Comparison of ENCODE assay signal across 18 mouse cellular contexts in genomic region chr2:145340816-145341215, GRCm38 (mm10).
A peak's percentile ranks its signal among the peaks of the same experiment; 100 is the strongest.
DNase-seq lines count a peak whose midpoint lies in the region; ATAC-seq lines count a peak whose summit lies in the region.
"Had no signal": no experiment of that assay in that cellular context is flagged by ENCODE, and none has a peak within 500 bp of the region (broad histone marks: within the 10 kb centered on the region; RNA-seq: fewer than 3 reads in every experiment).

No protein-coding gene starts in this region.

- intact Hi-C loops in heart, postnatal 14 days (cut with DNase I) = no loop called here

- 0 out of 2 replicates have a peak, but pooled peaks have one; percentile 64 for ATAC-seq in cerebellum, adult (ENCODE audit: insufficient number of reproducible peaks, low FRiP score, low TSS enrichment)
- ATAC-seq: forebrain, postnatal 0 days; intestine, embryonic 16.5 days; lung, postnatal 0 days had no signal

- DNase-seq in cerebellum, postnatal 4 days (ENCODE audit: low spot score in 2 of 2) = no peak
- DNase-seq in cerebellum, adult 11 months = peak; percentile 47
- peak; percentile 85 for DNase-seq in cerebellum, adult 9-10 months
- DNase-seq in cerebellum, postnatal 36 days = peak; percentile 55 to 68
- DNase-seq in layer of hippocampus, adult 8-10 months (ENCODE audit: low spot score in 2 of 2) = no peak
- no peak for DNase-seq in heart, postnatal 14 days
- DNase-seq: adrenal gland, adult 8-10 months; forebrain, postnatal 0 days; gastrocnemius, postnatal 10 days; kidney, adult 8-10 months; liver, embryonic 13.5 days; lung, adult 18-20 months; midbrain, embryonic 14.5 days; retina, postnatal 1 day; right cerebral cortex, postnatal 14 days had no signal

Comparison
In these comparisons a context has a peak if more than half of its experiments do, and no peak if none do; other contexts are left out.
1. DNase-seq: peak in cerebellum, adult 11 months (single experiment), cerebellum, adult 9-10 months (single experiment) and cerebellum, postnatal 36 days (2 of 2); none in cerebellum, postnatal 4 days (0 of 2), layer of hippocampus, adult 8-10 months (0 of 2) and heart, postnatal 14 days (0 of 2).